Mouse (Mus musculus): Measurements from ENCODE around the gene Dvl2. TPM values are rescaled to one million over a fixed set of nuclear protein-coding genes. Genes with fewer than 3 reads are reported as not detected.
A peak's percentile ranks its signal among the peaks of the same experiment; 100 is the strongest.

The Dvl2 gene
- polyA plus RNA-seq, 1 experiment, result 45.7 TPM

GRCm38 (mm10) chr11:70053898-70054570, 53.6 kb downstream of the Dvl2 start, which contains the start of gene Asgr1:
Gene Asgr1, plus strand, starts transcription at chr11:70054085.
- TF ChIP-seq CTCF (IDR thresholded peaks at IDR 0.05; ENCODE audit: borderline replicate concordance, extremely low read depth, insufficient read depth, insufficient read length) (no peak), POLR2A (IDR thresholded peaks at IDR 0.05; ENCODE audit: borderline replicate concordance, extremely low read depth, insufficient read depth, insufficient read length, poor library complexity, severe bottlenecking) (no peak)
- no peak for DNase-seq (ENCODE audit: low read depth)

GRCm38 (mm10) chr11:70055618-70056214, 55.3 kb downstream of the Dvl2 start:
- TF ChIP-seq CTCF (IDR thresholded peaks at IDR 0.05; ENCODE audit: borderline replicate concordance, extremely low read depth, insufficient read depth, insufficient read length), result peak; percentile 94
- TF ChIP-seq POLR2A (IDR thresholded peaks at IDR 0.05; ENCODE audit: borderline replicate concordance, extremely low read depth, insufficient read depth, insufficient read length, poor library complexity, severe bottlenecking), result no peak
- peak; percentile 65 for DNase-seq (ENCODE audit: low read depth)

- DNase-seq (ENCODE audit: low read depth), result no peak
- TF ChIP-seq POLR2A (IDR thresholded peaks at IDR 0.05; ENCODE audit: borderline replicate concordance, extremely low read depth, insufficient read depth, insufficient read length, poor library complexity, severe bottlenecking), result no peak
- TF ChIP-seq CTCF (IDR thresholded peaks at IDR 0.05; ENCODE audit: borderline replicate concordance, extremely low read depth, insufficient read depth, insufficient read length), result no peak
Observed at GRCm38 (mm10) chr11:70057805-70058204, 57.4 kb downstream of the Dvl2 start.

GRCm38 (mm10) chr11:70059930-70060329, 59.5 kb downstream of the Dvl2 start:
- DNase-seq (ENCODE audit: low read depth), result no peak

More at GRCm38 (mm10) chr11:70059930-70060329, 59.5 kb downstream of the Dvl2 start:
- no peak for TF ChIP-seq POLR2A (IDR thresholded peaks at IDR 0.05; ENCODE audit: borderline replicate concordance, extremely low read depth, insufficient read depth, insufficient read length, poor library complexity, severe bottlenecking)
- no peak for TF ChIP-seq CTCF (IDR thresholded peaks at IDR 0.05; ENCODE audit: borderline replicate concordance, extremely low read depth, insufficient read depth, insufficient read length)

Other genes starting within 250 kb of the Dvl2 start
- gene Polr2a, start 242.0 kb upstream of the Dvl2 start, polyA plus RNA-seq (2012; rRNA removed), result 35.8 and 71.0 TPM in 2 replicates
- 0.68 and 1.1 TPM in 2 replicates for gene Slc35g3, start 238.6 kb upstream of the Dvl2 start, polyA plus RNA-seq (2012; rRNA removed)
- 10.0 and 12.1 TPM in 2 replicates for gene Zbtb4, start 234.7 kb upstream of the Dvl2 start, polyA plus RNA-seq (2012; rRNA removed)
- 3.0 and 4.2 TPM in 2 replicates for gene Chrnb1, start 204.7 kb upstream of the Dvl2 start, polyA plus RNA-seq (2012; rRNA removed)
- 20.4 and 20.9 TPM in 2 replicates for gene Fgf11, start 198.7 kb upstream of the Dvl2 start, polyA plus RNA-seq (2012; rRNA removed)
- 0.30 and 0.36 TPM in 2 replicates for gene Tmem102, start 195.0 kb upstream of the Dvl2 start, polyA plus RNA-seq (2012; rRNA removed)
- not detected in 2 replicates for gene Gm39566, start 185.3 kb upstream of the Dvl2 start, polyA plus RNA-seq (2012; rRNA removed)
- gene Spem2, start 182.1 kb upstream of the Dvl2 start, polyA plus RNA-seq (2012; rRNA removed), result not detected in 2 replicates
- 1.3 and 1.4 TPM in 2 replicates for gene Spem1, start 178.4 kb upstream of the Dvl2 start, polyA plus RNA-seq (2012; rRNA removed)
- 123 and 183 TPM in 2 replicates for gene Nlgn2, start 162.8 kb upstream of the Dvl2 start, polyA plus RNA-seq (2012; rRNA removed)
- 167 and 271 TPM in 2 replicates for gene Tmem256, start 162.1 kb upstream of the Dvl2 start, polyA plus RNA-seq (2012; rRNA removed)
- 86.3 and 105 TPM in 2 replicates for gene Plscr3, start 154.2 kb upstream of the Dvl2 start, polyA plus RNA-seq (2012; rRNA removed)
- gene Tnk1, start 141.9 kb upstream of the Dvl2 start, polyA plus RNA-seq (2012; rRNA removed), result 0.18 and 0.29 TPM in 2 replicates
- not detected in 2 replicates for gene Tmem95, start 122.6 kb upstream of the Dvl2 start, polyA plus RNA-seq (2012; rRNA removed)
- 1.6 and 1.9 TPM in 2 replicates for gene Kctd11, start 119.2 kb upstream of the Dvl2 start, polyA plus RNA-seq (2012; rRNA removed)
- 0.59 and 0.82 TPM in 2 replicates for gene Acap1, start 105.1 kb upstream of the Dvl2 start, polyA plus RNA-seq (2012; rRNA removed)
- gene 2810408A11Rik, start 99.6 kb upstream of the Dvl2 start, polyA plus RNA-seq (2012; rRNA removed), result 8.5 and 9.5 TPM in 2 replicates
- gene Neurl4, start 99.5 kb upstream of the Dvl2 start, polyA plus RNA-seq (2012; rRNA removed), result 118 and 129 TPM in 2 replicates
- 80.8 and 109 TPM in 2 replicates for gene Gps2, start 86.7 kb upstream of the Dvl2 start, polyA plus RNA-seq (2012; rRNA removed)
- 727 and 821 TPM in 2 replicates for gene Eif5a, start 78.6 kb upstream of the Dvl2 start, polyA plus RNA-seq (2012; rRNA removed)
- gene Ybx2, start 64.8 kb upstream of the Dvl2 start, polyA plus RNA-seq (2012; rRNA removed), result 45.0 and 67.9 TPM in 2 replicates
- gene Slc2a4, start 52.4 kb upstream of the Dvl2 start, polyA plus RNA-seq (2012; rRNA removed), result 5.2 and 12.5 TPM in 2 replicates
- gene Cldn7, start 35.8 kb upstream of the Dvl2 start, polyA plus RNA-seq (2012; rRNA removed), result 0.33 and 0.38 TPM in 2 replicates
- gene Ctdnep1, start 19.4 kb upstream of the Dvl2 start, polyA plus RNA-seq (2012; rRNA removed), result 98.1 and 110 TPM in 2 replicates
- gene Elp5, start 18.1 kb upstream of the Dvl2 start, polyA plus RNA-seq (2012; rRNA removed), result 127 and 159 TPM in 2 replicates
- 457 and 501 TPM in 2 replicates for gene Gabarap, start 9.5 kb upstream of the Dvl2 start, polyA plus RNA-seq (2012; rRNA removed)
- gene Phf23, start 4.8 kb upstream of the Dvl2 start, polyA plus RNA-seq (2012; rRNA removed), result 49.2 and 54.9 TPM in 2 replicates
- 36.0 and 43.9 TPM in 2 replicates for gene Acadvl, start 14.8 kb downstream of the Dvl2 start, polyA plus RNA-seq (2012; rRNA removed)
- gene Dlg4, start 16.3 kb downstream of the Dvl2 start, polyA plus RNA-seq (2012; rRNA removed), result 231 and 306 TPM in 2 replicates
- 1.2 and 1.8 TPM in 2 replicates for gene Asgr1, start 53.5 kb downstream of the Dvl2 start, polyA plus RNA-seq (2012; rRNA removed)
- 0.09 TPM in 1 of 2 replicates, not detected in the other for gene Asgr2, start 92.0 kb downstream of the Dvl2 start, polyA plus RNA-seq (2012; rRNA removed)
- 0.33 and 0.37 TPM in 2 replicates for gene Mgl2, start 129.7 kb downstream of the Dvl2 start, polyA plus RNA-seq (2012; rRNA removed)
- 0.60 and 0.86 TPM in 2 replicates for gene Clec10a, start 155.6 kb downstream of the Dvl2 start, polyA plus RNA-seq (2012; rRNA removed)
- 2.8 and 3.8 TPM in 2 replicates for gene Slc16a11, start 212.2 kb downstream of the Dvl2 start, polyA plus RNA-seq (2012; rRNA removed)
- gene Slc16a13, start 220.5 kb downstream of the Dvl2 start, polyA plus RNA-seq (2012; rRNA removed), result 13.9 and 15.1 TPM in 2 replicates
- 4.5 and 5.9 TPM in 2 replicates for gene Bcl6b, start 229.2 kb downstream of the Dvl2 start, polyA plus RNA-seq (2012; rRNA removed)
- gene 0610010K14Rik, start 237.3 kb downstream of the Dvl2 start, polyA plus RNA-seq (2012; rRNA removed), result 153 and 207 TPM in 2 replicates
- gene Gm21988, start 239.2 kb downstream of the Dvl2 start, polyA plus RNA-seq (2012; rRNA removed), result 14.8 and 18.0 TPM in 2 replicates
- gene Rnasek, start 239.2 kb downstream of the Dvl2 start, polyA plus RNA-seq (2012; rRNA removed), result 106 and 125 TPM in 2 replicates

All from brain, embryonic 14.5 days (tissue).